Mouse (Mus musculus) thymus, postnatal 4 days (tissue): ENCODE results near the gene Slc6a4.

ENCODE experiments used
- DNase-seq: peaks from one replicate; pipeline ENCODE4 v3.0.0; 2021

The Slc6a4 gene

GRCm38 (mm10) chr11:76997916-76998704 lies at the start of gene Slc6a4:
Gene Slc6a4 (plus strand): TSS chr11:76998603.
- DNase-seq = peak; percentile 14

- no peak for DNase-seq
These were observed 44.9 kb upstream of the Slc6a4 start for GRCm38 (mm10) chr11:76953536-76953935.

DNA sequence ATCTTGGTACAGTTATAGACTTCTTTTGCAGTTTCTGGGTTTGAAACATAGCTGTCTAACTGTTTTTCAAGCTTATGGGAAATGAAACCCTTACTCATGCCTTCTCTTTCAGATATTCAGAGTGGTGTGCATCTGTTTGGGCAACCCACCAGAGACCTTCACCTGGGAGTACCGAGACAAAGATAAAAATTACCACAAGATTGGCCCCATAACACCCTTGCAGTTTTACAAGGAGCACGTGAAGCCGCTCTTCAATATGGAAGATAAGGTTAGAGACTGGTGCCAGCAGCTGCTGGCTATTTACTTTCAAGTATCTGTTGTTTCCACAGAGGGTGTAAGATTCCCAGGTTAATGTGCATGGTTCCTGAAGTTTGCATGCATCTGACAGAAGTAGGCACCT lies 32.7 kb upstream of the Slc6a4 start:
- no peak for DNase-seq

DNA sequence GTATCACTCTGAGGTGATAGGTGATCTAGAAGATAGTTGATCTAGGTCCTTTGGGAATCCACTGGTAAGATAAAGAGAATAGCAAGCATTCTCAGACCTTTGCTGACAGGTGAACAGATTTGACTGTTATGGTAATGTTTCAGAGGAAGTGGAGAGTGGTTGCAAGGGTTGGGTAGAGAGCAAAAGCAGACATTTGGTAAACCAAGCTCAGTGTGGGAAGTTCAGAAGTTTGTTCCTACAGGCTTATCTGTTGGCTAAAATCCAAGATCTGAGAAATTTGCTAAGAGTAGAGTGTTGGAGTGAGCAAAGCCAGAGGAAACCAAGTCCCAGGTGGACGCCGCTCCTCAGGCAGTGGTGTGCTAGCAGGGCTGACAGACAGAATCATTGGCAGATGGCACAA lies 28.1 kb upstream of the Slc6a4 start:
- DNase-seq = no peak

GRCm38 (mm10) chr11:76974680-76975319 lies 23.6 kb upstream of the Slc6a4 start:
- DNase-seq = no peak

DNA sequence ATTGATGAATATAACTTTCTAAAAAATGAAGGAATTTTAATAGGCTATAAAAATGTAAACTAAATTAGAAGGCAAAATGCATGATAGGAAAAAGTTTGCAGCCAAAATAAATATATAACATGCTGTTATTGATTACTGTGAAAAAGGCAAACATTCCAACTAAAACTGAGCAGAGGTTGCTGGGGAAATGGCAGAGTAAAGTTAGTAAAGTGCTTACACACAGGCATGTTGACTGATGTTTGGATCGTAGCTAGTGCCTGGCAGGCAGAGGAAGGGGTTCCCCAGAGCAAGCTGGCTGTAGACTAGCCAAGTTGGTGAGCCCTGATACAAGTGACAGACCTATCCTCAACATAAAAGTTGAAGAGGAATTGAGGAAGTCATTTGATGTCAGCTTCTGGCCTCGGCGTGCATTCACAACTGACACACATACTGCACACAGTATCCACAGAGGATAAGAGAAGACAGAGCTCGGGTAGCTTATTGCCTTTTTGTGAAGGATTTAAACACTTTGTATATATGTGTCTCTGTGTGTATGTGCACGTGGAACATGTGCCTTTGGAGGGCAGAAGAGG lies 16.7 kb upstream of the Slc6a4 start:
- DNase-seq = no peak

- DNase-seq = no peak
These were observed 16.0 kb upstream of the Slc6a4 start for GRCm38 (mm10) chr11:76982415-76982814.

DNA sequence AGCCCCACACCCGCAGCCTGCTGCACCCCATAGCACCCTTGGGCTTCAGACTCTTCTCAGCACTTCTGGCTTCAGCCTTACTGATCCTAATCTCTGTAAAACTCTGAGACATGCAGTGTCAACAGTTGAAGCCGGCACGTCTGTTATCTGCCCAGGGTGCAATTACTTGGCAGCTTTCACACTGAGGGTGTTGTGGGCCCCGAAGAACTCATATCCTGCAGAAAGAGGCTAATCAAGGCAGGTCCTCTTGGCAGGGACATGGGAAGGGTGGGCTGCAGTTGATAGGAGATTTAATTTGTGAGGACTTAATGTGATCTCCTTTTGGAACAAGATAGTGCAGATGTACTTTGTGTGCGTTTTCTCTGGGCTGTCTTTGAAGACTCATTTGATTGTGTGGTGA lies 14.8 kb upstream of the Slc6a4 start:
- DNase-seq = no peak

DNA sequence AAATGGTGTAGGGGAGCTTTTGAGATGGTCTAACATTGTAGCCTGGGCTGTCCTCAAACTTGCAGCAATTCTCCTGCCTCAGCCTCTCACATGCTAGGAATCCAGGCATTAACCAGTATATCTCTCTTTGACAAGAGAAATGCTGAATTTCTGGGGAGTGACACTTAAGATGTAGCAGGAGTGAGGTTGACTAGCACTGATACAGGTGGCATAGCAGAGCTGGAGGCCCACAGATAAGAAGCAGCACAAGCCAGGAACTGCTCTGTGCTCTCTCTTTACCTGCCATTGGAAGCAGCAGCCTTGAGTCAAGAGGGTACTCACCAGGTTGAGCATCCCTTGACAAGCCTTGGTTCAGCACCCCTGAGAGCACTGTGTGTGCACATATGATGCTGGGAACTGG lies 14.2 kb upstream of the Slc6a4 start:
- no peak for DNase-seq

DNA sequence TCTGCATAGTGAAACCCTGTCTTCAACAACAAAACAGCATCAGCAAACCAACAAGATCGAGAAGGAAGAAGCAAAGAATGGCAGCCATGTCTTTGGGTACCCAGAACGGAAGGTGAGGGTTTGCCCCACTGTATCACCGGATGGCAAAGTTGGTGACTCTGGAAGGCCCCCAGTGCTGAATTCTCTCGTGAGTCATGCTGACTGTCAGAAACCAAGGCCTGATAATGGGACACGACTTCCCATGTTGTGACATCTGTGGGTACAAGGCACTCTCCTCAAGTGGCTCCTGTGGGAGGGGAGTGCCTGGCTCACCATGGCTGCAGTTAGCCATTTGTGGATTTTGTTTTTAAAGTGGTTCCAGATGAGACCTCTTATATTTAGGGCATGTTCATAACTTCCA lies 7.6 kb upstream of the Slc6a4 start:
- DNase-seq = no peak

GRCm38 (mm10) chr11:76992886-76993285 lies 5.5 kb upstream of the Slc6a4 start:
- DNase-seq = peak; percentile 53

- DNase-seq = no peak
These were observed 2.3 kb upstream of the Slc6a4 start for GRCm38 (mm10) chr11:76995966-76996672.

- peak; percentile 80 for DNase-seq
These were observed 1.1 kb upstream of the Slc6a4 start for GRCm38 (mm10) chr11:76997305-76997704.

DNA sequence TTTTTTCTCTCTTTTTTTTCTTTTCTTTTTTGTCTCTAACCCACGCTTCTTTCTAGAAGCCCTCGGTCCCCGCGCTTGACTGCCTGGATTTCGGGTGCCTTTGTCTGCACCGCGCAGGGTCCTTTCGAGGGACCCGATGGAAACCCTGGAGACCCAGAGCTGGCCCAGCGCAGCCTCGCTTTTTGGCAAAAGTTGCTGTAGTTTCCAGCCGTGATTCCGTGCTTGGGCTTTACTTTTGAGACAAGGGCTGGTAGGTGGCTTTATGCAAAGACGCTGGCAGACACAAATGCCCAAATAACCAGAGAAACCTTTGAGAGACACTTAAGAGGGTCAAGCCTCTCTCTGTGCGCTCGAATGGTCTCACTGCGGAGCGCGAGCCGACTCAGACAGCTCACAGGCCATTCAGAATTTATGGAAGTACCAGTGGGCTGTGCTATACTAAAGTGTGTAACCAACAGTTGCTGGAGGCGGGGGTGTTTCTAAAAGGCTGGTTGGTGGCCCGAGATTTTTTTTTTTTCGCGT lies 363 bp downstream of the Slc6a4 start:
- peak; percentile 39 for DNase-seq

DNA sequence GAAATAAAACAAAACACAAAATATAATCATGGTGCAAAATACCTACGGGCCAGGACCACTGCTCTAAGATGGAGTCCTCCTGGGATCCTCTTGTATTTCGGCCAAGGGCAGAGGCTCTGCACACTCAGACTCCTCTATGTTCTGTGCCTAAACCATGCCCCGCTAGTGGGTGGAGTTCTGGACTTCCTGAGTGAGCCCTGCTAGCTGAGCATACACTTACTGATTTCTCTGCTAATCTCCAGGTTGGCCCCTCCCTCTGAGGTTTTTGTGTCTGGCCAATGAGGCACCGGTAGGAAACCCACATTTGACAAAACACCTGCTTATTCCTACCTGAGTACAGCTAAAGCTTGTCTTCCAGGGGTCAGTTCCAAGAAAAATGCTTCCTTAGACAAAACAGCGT lies 2.3 kb downstream of the Slc6a4 start:
- no peak for DNase-seq

- no peak for DNase-seq
These were observed 4.0 kb downstream of the Slc6a4 start for GRCm38 (mm10) chr11:77002361-77002760.

DNA sequence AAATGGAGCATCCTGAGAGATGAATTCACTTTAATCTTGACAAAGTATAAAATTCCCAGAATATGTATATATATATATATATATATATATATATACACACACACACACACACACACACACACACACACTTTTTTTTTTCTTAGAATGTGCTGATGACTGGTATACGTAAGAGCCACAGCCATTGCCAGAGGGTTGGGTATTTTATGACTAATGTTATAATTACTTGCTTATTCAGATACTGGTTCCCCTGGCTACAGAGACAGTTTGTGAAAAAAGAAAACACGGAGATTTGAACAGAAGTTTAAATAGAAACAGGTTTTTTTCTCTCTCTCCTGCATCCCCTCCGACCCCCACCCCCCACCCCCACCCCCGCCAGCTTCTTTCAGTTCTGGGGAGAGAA lies 7.5 kb downstream of the Slc6a4 start:
- DNase-seq = no peak

DNA sequence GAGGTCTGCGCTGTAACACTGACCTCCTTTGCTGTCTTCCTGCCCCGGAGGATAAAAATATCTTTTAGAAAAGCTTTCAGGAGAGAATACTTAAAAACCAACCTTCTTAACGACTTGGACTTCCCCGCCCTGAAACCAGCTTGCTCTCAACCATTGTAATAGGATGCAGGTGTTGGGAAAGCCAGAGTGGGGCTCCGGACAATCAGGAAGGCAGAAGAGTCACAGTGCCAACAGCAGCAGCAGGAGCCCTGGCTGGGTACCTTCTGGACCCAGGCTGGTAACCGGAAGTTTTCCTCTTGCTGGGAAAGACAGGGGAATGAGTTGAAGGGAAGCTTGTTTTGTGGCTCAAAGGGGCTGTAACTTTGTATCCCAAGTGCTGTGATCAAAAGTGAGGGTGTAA lies 8.2 kb downstream of the Slc6a4 start:
- DNase-seq = no peak

GRCm38 (mm10) chr11:77009069-77010025 lies 10.9 kb downstream of the Slc6a4 start:
- DNase-seq = no peak

DNA sequence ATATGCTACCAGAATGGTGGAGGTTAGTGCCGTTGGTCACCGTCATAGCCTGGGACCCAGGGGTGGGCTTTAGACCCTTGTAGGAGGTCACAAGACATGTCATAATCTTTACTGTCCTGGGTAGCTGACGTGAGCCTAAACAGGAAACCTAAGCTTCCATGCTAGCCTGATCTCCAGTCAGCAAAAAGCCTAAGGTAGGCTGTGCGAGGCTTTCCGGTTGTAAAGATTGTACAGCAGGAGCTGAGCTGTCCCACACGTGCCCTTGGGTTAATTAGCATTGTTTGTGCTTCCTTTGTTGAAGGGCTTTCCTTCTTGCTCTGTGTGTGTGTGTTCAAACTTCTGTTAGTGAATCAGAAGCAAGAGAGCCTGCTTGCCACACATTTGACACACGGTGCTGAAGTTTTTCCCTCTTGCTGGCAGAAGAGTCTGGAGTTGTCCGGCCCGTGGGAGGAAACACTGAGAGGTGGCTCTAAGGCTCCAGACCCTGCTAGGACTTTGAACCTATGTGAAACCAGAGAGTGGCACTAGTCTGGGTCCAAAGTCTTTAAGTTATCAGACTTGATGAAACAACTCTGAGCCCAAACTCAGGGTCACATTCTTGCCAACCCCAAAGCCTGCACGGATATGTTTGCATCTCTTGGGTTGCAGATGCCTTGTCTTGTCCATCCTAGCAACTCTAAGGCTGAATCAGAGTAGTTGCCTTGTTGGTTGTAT lies 12.5 kb downstream of the Slc6a4 start:
- no peak for DNase-seq

- no peak for DNase-seq
These were observed 19.6 kb downstream of the Slc6a4 start for GRCm38 (mm10) chr11:77018046-77018445.
